Mouse (Mus musculus): ENCODE measurements around the gene Hsd17b2. TPM values are rescaled to one million over a fixed set of nuclear protein-coding genes. Genes with fewer than 3 reads are reported as not detected.

Hsd17b2 gene
- polyA plus RNA-seq, 1 experiment from 2014 or later = not detected

GRCm38 (mm10) chr8:117683925-117684472, 17.7 kb upstream of the Hsd17b2 start:
- WGBS = 85% methylated on average over 10 of the region's 10 CpGs
- no peak overlapping the region for H3K27ac ChIP-seq
- no peak for ATAC-seq (ENCODE audit: insufficient number of reproducible peaks, insufficient read depth, low FRiP score, low TSS enrichment)
- H3K36me3 ChIP-seq = no peaks in the 10 kb centered on the region
- no peaks in the 10 kb centered on the region for H3K4me1 ChIP-seq
- H3K27me3 ChIP-seq = no peaks in the 10 kb centered on the region
- H3K4me2 ChIP-seq (replicated peaks) = no peak overlapping the region
- no peak overlapping the region for H3K9ac ChIP-seq
- no peak overlapping the region for H3K4me3 ChIP-seq
- no peaks in the 10 kb centered on the region for H3K9me3 ChIP-seq

GRCm38 (mm10) chr8:117684504-117684903, 17.2 kb upstream of the Hsd17b2 start:
- Histone ChIP-seq H3K9me3 (no peaks in the 10 kb centered on the region), H3K4me2 (replicated peaks) (no peak overlapping the region), H3K4me1 (no peaks in the 10 kb centered on the region), H3K9ac (0 out of 2 replicates have a peak overlapping the region, but pooled peaks have one; percentile 4), H3K36me3 (no peaks in the 10 kb centered on the region), H3K27me3 (no peaks in the 10 kb centered on the region), H3K4me3 (no peak overlapping the region), H3K27ac (no peak overlapping the region)
- 64% methylated on average over 11 of the region's 11 CpGs for WGBS
- ATAC-seq (ENCODE audit: insufficient number of reproducible peaks, insufficient read depth, low FRiP score, low TSS enrichment) = no peak

GRCm38 (mm10) chr8:117687890-117688289, 13.8 kb upstream of the Hsd17b2 start:
- Histone ChIP-seq H3K4me1 (no peaks in the 10 kb centered on the region), H3K4me3 (no peak overlapping the region), H3K4me2 (replicated peaks) (no peak overlapping the region), H3K27ac (no peak overlapping the region), H3K36me3 (no peaks in the 10 kb centered on the region), H3K27me3 (no peaks in the 10 kb centered on the region), H3K9me3 (no peaks in the 10 kb centered on the region), H3K9ac (no peak overlapping the region)
- no peak for ATAC-seq (ENCODE audit: insufficient number of reproducible peaks, insufficient read depth, low FRiP score, low TSS enrichment)
- 83% methylated on average over 7 of the region's 7 CpGs for WGBS

- Histone ChIP-seq H3K27me3 (no peaks in the 10 kb centered on the region), H3K4me3 (no peak overlapping the region), H3K4me2 (replicated peaks) (no peak overlapping the region), H3K9me3 (no peaks in the 10 kb centered on the region), H3K4me1 (no peaks in the 10 kb centered on the region), H3K27ac (no peak overlapping the region), H3K9ac (no peak overlapping the region), H3K36me3 (no peaks in the 10 kb centered on the region)
- ATAC-seq (ENCODE audit: insufficient number of reproducible peaks, insufficient read depth, low FRiP score, low TSS enrichment) = no peak
- 89% methylated on average over 4 of the region's 4 CpGs for WGBS
Observed at GRCm38 (mm10) chr8:117692131-117692530, 9.6 kb upstream of the Hsd17b2 start.

GRCm38 (mm10) chr8:117695636-117696035, 6.1 kb upstream of the Hsd17b2 start:
- H3K4me1 ChIP-seq = no peaks in the 10 kb centered on the region
- no peak overlapping the region for H3K27ac ChIP-seq
- no peaks in the 10 kb centered on the region for H3K36me3 ChIP-seq
- WGBS = 86% methylated on average over 1 of the region's 1 CpGs
- no peak overlapping the region for H3K4me2 ChIP-seq (replicated peaks)
- H3K27me3 ChIP-seq = no peaks in the 10 kb centered on the region
- no peaks in the 10 kb centered on the region for H3K9me3 ChIP-seq
- no peak for ATAC-seq (ENCODE audit: insufficient number of reproducible peaks, insufficient read depth, low FRiP score, low TSS enrichment)
- no peak overlapping the region for H3K4me3 ChIP-seq
- no peak overlapping the region for H3K9ac ChIP-seq

GRCm38 (mm10) chr8:117697248-117697647, 4.5 kb upstream of the Hsd17b2 start:
- Histone ChIP-seq H3K36me3 (no peaks in the 10 kb centered on the region), H3K4me1 (0 out of 2 replicates have a peak, but pooled peaks cover 3% of the 10 kb centered on the region), H3K4me2 (replicated peaks) (no peak overlapping the region), H3K9me3 (no peaks in the 10 kb centered on the region), H3K4me3 (no peak overlapping the region), H3K9ac (no peak overlapping the region), H3K27me3 (no peaks in the 10 kb centered on the region), H3K27ac (no peak overlapping the region)
- WGBS = 43% methylated on average over 5 of the region's 5 CpGs
- ATAC-seq (ENCODE audit: insufficient number of reproducible peaks, insufficient read depth, low FRiP score, low TSS enrichment) = no peak

DNA sequence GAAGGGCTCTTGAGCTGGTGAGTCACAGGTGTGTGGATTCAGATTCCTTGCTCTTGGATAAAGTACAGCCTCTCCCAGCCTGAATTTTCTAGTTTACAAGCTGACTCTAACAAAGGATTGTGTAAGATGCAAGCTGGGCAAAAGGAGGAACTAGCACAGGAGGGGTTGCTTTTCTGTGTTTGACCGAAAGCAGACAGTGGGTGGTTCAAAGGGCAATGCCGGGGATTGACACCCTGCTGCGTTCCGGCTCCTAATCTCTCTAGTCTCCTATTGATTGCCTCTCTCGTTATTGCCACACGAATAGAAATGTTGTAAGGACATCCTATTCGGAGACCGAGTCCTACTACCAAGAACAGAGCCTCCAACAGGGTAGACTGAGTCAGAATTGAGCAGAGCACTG, 1.0 kb upstream of the Hsd17b2 start:
- Histone ChIP-seq H3K4me1 (0 out of 2 replicates have a peak, but pooled peaks cover 3% of the 10 kb centered on the region), H3K4me2 (replicated peaks) (no peak overlapping the region), H3K36me3 (no peaks in the 10 kb centered on the region), H3K9me3 (no peaks in the 10 kb centered on the region), H3K9ac (no peak overlapping the region), H3K27me3 (no peaks in the 10 kb centered on the region), H3K27ac (no peak overlapping the region), H3K4me3 (no peak overlapping the region)
- WGBS = 65% methylated on average over 8 of the region's 8 CpGs
- no peak for ATAC-seq (ENCODE audit: insufficient number of reproducible peaks, insufficient read depth, low FRiP score, low TSS enrichment)

DNA sequence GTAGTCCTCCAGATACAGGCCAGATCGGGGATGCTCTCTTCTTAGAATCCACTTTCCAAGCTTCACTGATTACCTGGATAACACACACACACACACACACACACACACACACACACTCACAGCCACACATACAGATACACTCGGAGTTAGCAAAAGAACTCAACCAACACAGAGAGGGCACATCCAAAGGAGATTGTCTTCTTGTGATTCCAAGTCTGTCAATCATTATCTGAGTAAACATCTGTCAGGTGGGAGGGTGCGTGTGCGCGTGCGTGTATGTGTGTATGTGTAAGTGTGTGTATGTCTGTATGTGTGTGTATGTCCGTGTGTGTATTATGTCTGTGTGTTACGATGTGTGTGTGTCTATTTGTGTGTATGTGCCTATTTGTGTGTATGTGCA, 458 bp upstream of the Hsd17b2 start:
- no peak for ATAC-seq (ENCODE audit: insufficient number of reproducible peaks, insufficient read depth, low FRiP score, low TSS enrichment)
- Histone ChIP-seq H3K36me3 (no peaks in the 10 kb centered on the region), H3K9me3 (no peaks in the 10 kb centered on the region), H3K4me3 (no peak overlapping the region), H3K27ac (no peak overlapping the region), H3K4me2 (replicated peaks) (no peak overlapping the region), H3K27me3 (no peaks in the 10 kb centered on the region), H3K9ac (no peak overlapping the region), H3K4me1 (0 out of 2 replicates have a peak, but pooled peaks cover 3% of the 10 kb centered on the region)
- 90% methylated on average over 8 of the region's 8 CpGs for WGBS

DNA sequence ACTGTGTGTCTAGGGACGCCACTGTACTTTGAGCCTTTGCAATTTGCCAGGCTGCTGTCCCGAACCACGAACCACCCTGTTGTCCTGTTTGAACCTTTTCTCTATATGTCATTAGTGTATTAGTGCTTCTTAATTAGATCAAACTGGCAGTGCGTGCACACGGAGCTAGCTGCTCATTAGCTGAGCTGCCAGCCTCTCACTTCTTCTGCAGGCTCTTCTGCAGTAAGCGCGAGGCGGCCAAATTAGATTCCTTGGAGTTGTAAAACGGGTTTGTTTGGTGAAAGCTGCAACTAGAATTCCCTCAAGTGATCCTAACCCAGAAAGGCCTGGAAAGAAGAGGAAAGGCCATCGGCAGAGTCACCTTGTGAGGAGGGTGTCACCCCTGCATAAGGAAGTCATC, 997 bp downstream of the Hsd17b2 start:
- 0 out of 2 replicates have a peak, but pooled peaks cover 3% of the 10 kb centered on the region for H3K4me1 ChIP-seq
- no peak overlapping the region for H3K4me2 ChIP-seq (replicated peaks)
- no peaks in the 10 kb centered on the region for H3K27me3 ChIP-seq
- ATAC-seq (ENCODE audit: insufficient number of reproducible peaks, insufficient read depth, low FRiP score, low TSS enrichment) = no peak
- H3K4me3 ChIP-seq = no peak overlapping the region
- H3K9ac ChIP-seq = no peak overlapping the region
- no peak overlapping the region for H3K27ac ChIP-seq
- no peaks in the 10 kb centered on the region for H3K36me3 ChIP-seq
- WGBS = 51% methylated on average over 10 of the region's 10 CpGs
- H3K9me3 ChIP-seq = no peaks in the 10 kb centered on the region

GRCm38 (mm10) chr8:117706141-117706540, 4.4 kb downstream of the Hsd17b2 start:
- Histone ChIP-seq H3K36me3 (no peaks in the 10 kb centered on the region), H3K27ac (no peak overlapping the region), H3K4me1 (0 out of 2 replicates have a peak, but pooled peaks cover 3% of the 10 kb centered on the region), H3K4me3 (no peak overlapping the region), H3K4me2 (replicated peaks) (no peak overlapping the region), H3K9me3 (no peaks in the 10 kb centered on the region), H3K9ac (no peak overlapping the region), H3K27me3 (no peaks in the 10 kb centered on the region)
- WGBS = 93% methylated on average over 4 of the region's 4 CpGs
- no peak for ATAC-seq (ENCODE audit: insufficient number of reproducible peaks, insufficient read depth, low FRiP score, low TSS enrichment)

DNA sequence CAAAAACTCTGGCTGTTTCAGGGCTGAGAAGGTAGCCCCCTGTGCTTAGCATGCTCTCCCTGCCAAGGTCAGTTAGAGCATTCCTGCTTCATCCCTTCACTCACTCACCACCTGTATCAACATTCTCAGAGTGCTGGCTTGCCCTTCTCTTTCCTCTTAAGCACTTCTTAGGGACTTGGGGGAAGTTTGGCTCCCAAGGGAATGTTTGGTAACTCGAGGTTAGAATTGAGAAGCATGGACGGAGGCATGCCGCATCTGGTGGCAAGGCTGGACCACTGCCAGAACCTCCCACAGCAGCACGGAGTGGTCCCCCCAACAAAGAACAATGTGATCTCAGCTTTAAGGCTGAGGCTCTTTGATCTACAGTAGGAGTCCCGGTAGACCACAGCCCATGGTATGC, 10.5 kb downstream of the Hsd17b2 start:
- Histone ChIP-seq H3K27me3 (no peaks in the 10 kb centered on the region), H3K9ac (no peak overlapping the region), H3K4me1 (no peaks in the 10 kb centered on the region), H3K36me3 (no peaks in the 10 kb centered on the region), H3K4me3 (no peak overlapping the region), H3K4me2 (replicated peaks) (no peak overlapping the region), H3K9me3 (no peaks in the 10 kb centered on the region), H3K27ac (no peak overlapping the region)
- WGBS = 38% methylated on average over 5 of the region's 5 CpGs
- no peak for ATAC-seq (ENCODE audit: insufficient number of reproducible peaks, insufficient read depth, low FRiP score, low TSS enrichment)

DNA sequence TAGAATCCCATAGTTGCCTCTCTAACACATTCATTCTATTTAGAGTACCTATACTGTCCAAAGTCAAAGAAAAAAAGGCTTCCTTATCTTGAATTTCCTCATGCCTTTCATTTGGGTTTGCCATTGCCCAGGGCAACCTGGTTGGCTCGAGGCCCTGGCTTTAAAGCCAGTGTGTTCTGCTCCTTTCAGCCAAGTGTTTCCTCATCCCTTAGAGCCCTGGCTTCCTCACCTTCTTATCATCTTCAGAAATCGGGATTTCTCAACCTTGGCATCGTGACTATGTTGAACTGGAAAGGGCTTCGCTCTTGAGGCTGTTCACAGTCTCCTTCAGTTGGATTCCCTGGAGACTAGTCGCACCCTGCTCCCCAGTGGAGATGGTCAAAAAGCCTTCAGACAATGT, 12.9 kb downstream of the Hsd17b2 start:
- H3K27me3 ChIP-seq = no peaks in the 10 kb centered on the region
- no peaks in the 10 kb centered on the region for H3K9me3 ChIP-seq
- H3K4me1 ChIP-seq = no peaks in the 10 kb centered on the region
- H3K27ac ChIP-seq = no peak overlapping the region
- H3K36me3 ChIP-seq = no peaks in the 10 kb centered on the region
- ATAC-seq (ENCODE audit: insufficient number of reproducible peaks, insufficient read depth, low FRiP score, low TSS enrichment) = no peak
- H3K4me3 ChIP-seq = no peak overlapping the region
- 90% methylated on average over 5 of the region's 5 CpGs for WGBS
- H3K4me2 ChIP-seq (replicated peaks) = no peak overlapping the region
- H3K9ac ChIP-seq = no peak overlapping the region

GRCm38 (mm10) chr8:117715896-117716295, 14.2 kb downstream of the Hsd17b2 start:
- H3K27ac ChIP-seq = no peak overlapping the region
- no peak for ATAC-seq (ENCODE audit: insufficient number of reproducible peaks, insufficient read depth, low FRiP score, low TSS enrichment)
- no peak overlapping the region for H3K4me2 ChIP-seq (replicated peaks)
- H3K4me1 ChIP-seq = no peaks in the 10 kb centered on the region
- H3K9me3 ChIP-seq = no peaks in the 10 kb centered on the region
- no peaks in the 10 kb centered on the region for H3K36me3 ChIP-seq
- H3K4me3 ChIP-seq = no peak overlapping the region
- H3K9ac ChIP-seq = no peak overlapping the region
- H3K27me3 ChIP-seq = no peaks in the 10 kb centered on the region
- WGBS = 72% methylated on average over 5 of the region's 5 CpGs
